Mouse (Mus musculus): ENCODE measurements around the gene Tanc2. TPM values are rescaled to one million over a fixed set of nuclear protein-coding genes. Genes with fewer than 3 reads are reported as not detected.
A peak's percentile ranks its signal among the peaks of the same experiment; 100 is the strongest.

Tanc2 gene
- polyA plus RNA-seq, 1 experiment from 2014 or later = 2.9 TPM

GRCm38 (mm10) chr11:105845901-105846300 lies 256.1 kb downstream of the Tanc2 start:
- H3K27me3 ChIP-seq (ENCODE audit: control insufficient read depth, insufficient read depth, low read length) = no peaks in the 10 kb centered on the region
- H3K4me2 ChIP-seq (replicated peaks; ENCODE audit: low read depth) = no peak overlapping the region
- H3K4me3 ChIP-seq (ENCODE audit: low read depth, low read length) = no peak overlapping the region
- H3K9me3 ChIP-seq (ENCODE audit: control insufficient read depth, low read length) = no peaks in the 10 kb centered on the region
- no peaks in the 10 kb centered on the region for H3K36me3 ChIP-seq (ENCODE audit: control insufficient read depth, insufficient read depth, low read length)
- H3K27ac ChIP-seq (replicated peaks) = no peak overlapping the region
- TF ChIP-seq CTCF (IDR thresholded peaks at IDR 0.05; ENCODE audit: low read depth) (no peak), EP300 (optimal IDR thresholded peaks at IDR 0.05) (no peak)
- no peaks in the 10 kb centered on the region for H3K4me1 ChIP-seq (replicated peaks; ENCODE audit: control insufficient read depth, insufficient read depth)
- 83% methylated on average over 1 of the region's 1 CpGs for WGBS
- no peak for DNase-seq (ENCODE audit: low spot score)
- ATAC-seq (ENCODE audit: low FRiP score, low TSS enrichment) = no peak
- no peak overlapping the region for H3K9ac ChIP-seq (ENCODE audit: low read length)

GRCm38 (mm10) chr11:105855504-105855903 lies 265.7 kb downstream of the Tanc2 start:
- no peaks in the 10 kb centered on the region for H3K27me3 ChIP-seq (ENCODE audit: control insufficient read depth, insufficient read depth, low read length)
- ATAC-seq (ENCODE audit: low FRiP score, low TSS enrichment) (no peak), DNase-seq (ENCODE audit: low spot score) (no peak)
- no peak overlapping the region for H3K4me3 ChIP-seq (ENCODE audit: low read depth, low read length)
- no peaks in the 10 kb centered on the region for H3K36me3 ChIP-seq (ENCODE audit: control insufficient read depth, insufficient read depth, low read length)
- H3K4me2 ChIP-seq (replicated peaks; ENCODE audit: low read depth) = no peak overlapping the region
- TF ChIP-seq EP300 (optimal IDR thresholded peaks at IDR 0.05) (no peak), CTCF (IDR thresholded peaks at IDR 0.05; ENCODE audit: low read depth) (no peak)
- no peaks in the 10 kb centered on the region for H3K4me1 ChIP-seq (replicated peaks; ENCODE audit: control insufficient read depth, insufficient read depth)
- WGBS = 45% methylated on average over 3 of the region's 3 CpGs
- no peak overlapping the region for H3K27ac ChIP-seq (replicated peaks)
- no peak overlapping the region for H3K9ac ChIP-seq (ENCODE audit: low read length)
- H3K9me3 ChIP-seq (ENCODE audit: control insufficient read depth, low read length) = no peaks in the 10 kb centered on the region

- H3K4me1 ChIP-seq (replicated peaks; ENCODE audit: control insufficient read depth, insufficient read depth) = no peaks in the 10 kb centered on the region
- H3K9me3 ChIP-seq (ENCODE audit: control insufficient read depth, low read length) = no peaks in the 10 kb centered on the region
- ATAC-seq (ENCODE audit: low FRiP score, low TSS enrichment) (no peak), DNase-seq (ENCODE audit: low spot score) (no peak)
- no peak overlapping the region for H3K4me2 ChIP-seq (replicated peaks; ENCODE audit: low read depth)
- H3K4me3 ChIP-seq (ENCODE audit: low read depth, low read length) = no peak overlapping the region
- TF ChIP-seq EP300 (optimal IDR thresholded peaks at IDR 0.05) = no peak
- peak; percentile 64 for TF ChIP-seq CTCF (IDR thresholded peaks at IDR 0.05; ENCODE audit: low read depth)
- H3K9ac ChIP-seq (ENCODE audit: low read length) = no peak overlapping the region
- H3K27me3 ChIP-seq (ENCODE audit: control insufficient read depth, insufficient read depth, low read length) = no peaks in the 10 kb centered on the region
- H3K36me3 ChIP-seq (ENCODE audit: control insufficient read depth, insufficient read depth, low read length) = no peaks in the 10 kb centered on the region
- no peak overlapping the region for H3K27ac ChIP-seq (replicated peaks)
These were observed 268.3 kb downstream of the Tanc2 start for GRCm38 (mm10) chr11:105858063-105858462.

GRCm38 (mm10) chr11:105885558-105885957 lies 295.8 kb downstream of the Tanc2 start:
- no peaks in the 10 kb centered on the region for H3K36me3 ChIP-seq (ENCODE audit: control insufficient read depth, insufficient read depth, low read length)
- H3K4me1 ChIP-seq (replicated peaks; ENCODE audit: control insufficient read depth, insufficient read depth) = no peaks in the 10 kb centered on the region
- no peaks in the 10 kb centered on the region for H3K27me3 ChIP-seq (ENCODE audit: control insufficient read depth, insufficient read depth, low read length)
- no peak for DNase-seq (ENCODE audit: low spot score)
- WGBS = 86% methylated on average over 1 of the region's 1 CpGs
- H3K27ac ChIP-seq (replicated peaks) = no peak overlapping the region
- H3K9ac ChIP-seq (ENCODE audit: low read length) = no peak overlapping the region
- no peak overlapping the region for H3K4me2 ChIP-seq (replicated peaks; ENCODE audit: low read depth)
- no peak overlapping the region for H3K4me3 ChIP-seq (ENCODE audit: low read depth, low read length)
- no peaks in the 10 kb centered on the region for H3K9me3 ChIP-seq (ENCODE audit: control insufficient read depth, low read length)
- no peak for ATAC-seq (ENCODE audit: low FRiP score, low TSS enrichment)
- TF ChIP-seq EP300 (optimal IDR thresholded peaks at IDR 0.05) (no peak), CTCF (IDR thresholded peaks at IDR 0.05; ENCODE audit: low read depth) (no peak)

GRCm38 (mm10) chr11:105887281-105887680 lies 297.5 kb downstream of the Tanc2 start:
- ATAC-seq (ENCODE audit: low FRiP score, low TSS enrichment) (no peak), DNase-seq (ENCODE audit: low spot score) (no peak)
- no peaks in the 10 kb centered on the region for H3K27me3 ChIP-seq (ENCODE audit: control insufficient read depth, insufficient read depth, low read length)

GRCm38 (mm10) chr11:105899151-105899550 lies 309.4 kb downstream of the Tanc2 start:
- no peak for ATAC-seq (ENCODE audit: low FRiP score, low TSS enrichment)
- H3K4me1 ChIP-seq (replicated peaks; ENCODE audit: control insufficient read depth, insufficient read depth) = no peaks in the 10 kb centered on the region
- no peak for DNase-seq (ENCODE audit: low spot score)
- no peak overlapping the region for H3K27ac ChIP-seq (replicated peaks)
- H3K4me2 ChIP-seq (replicated peaks; ENCODE audit: low read depth) = no peak overlapping the region
- no peak overlapping the region for H3K4me3 ChIP-seq (ENCODE audit: low read depth, low read length)
- H3K9me3 ChIP-seq (ENCODE audit: control insufficient read depth, low read length) = no peaks in the 10 kb centered on the region
- no peak for TF ChIP-seq EP300 (optimal IDR thresholded peaks at IDR 0.05)
- TF ChIP-seq CTCF (IDR thresholded peaks at IDR 0.05; ENCODE audit: low read depth) = no peak
- H3K27me3 ChIP-seq (ENCODE audit: control insufficient read depth, insufficient read depth, low read length) = no peaks in the 10 kb centered on the region
- WGBS = 21% methylated on average over 1 of the region's 1 CpGs
- H3K9ac ChIP-seq (ENCODE audit: low read length) = no peak overlapping the region
- H3K36me3 ChIP-seq (ENCODE audit: control insufficient read depth, insufficient read depth, low read length) = no peaks in the 10 kb centered on the region

More at GRCm38 (mm10) chr11:105887281-105887680, 297.5 kb downstream of the Tanc2 start:
- H3K9me3 ChIP-seq (ENCODE audit: control insufficient read depth, low read length) = no peaks in the 10 kb centered on the region
- H3K4me2 ChIP-seq (replicated peaks; ENCODE audit: low read depth) = no peak overlapping the region
- H3K4me3 ChIP-seq (ENCODE audit: low read depth, low read length) = no peak overlapping the region
- H3K36me3 ChIP-seq (ENCODE audit: control insufficient read depth, insufficient read depth, low read length) = no peaks in the 10 kb centered on the region
- no peak overlapping the region for H3K27ac ChIP-seq (replicated peaks)
- 48% methylated on average over 1 of the region's 1 CpGs for WGBS
- no peak for TF ChIP-seq EP300 (optimal IDR thresholded peaks at IDR 0.05)
- TF ChIP-seq CTCF (IDR thresholded peaks at IDR 0.05; ENCODE audit: low read depth) = no peak
- no peaks in the 10 kb centered on the region for H3K4me1 ChIP-seq (replicated peaks; ENCODE audit: control insufficient read depth, insufficient read depth)
- no peak overlapping the region for H3K9ac ChIP-seq (ENCODE audit: low read length)

Data from stomach, postnatal 0 days (tissue).